Mouse (Mus musculus): ENCODE results near the gene Drd1. TPM values are rescaled to one million over a fixed set of nuclear protein-coding genes. Genes with fewer than 3 reads are reported as not detected.

Drd1 gene
- polyA plus RNA-seq, 1 experiment, result 4.8 TPM

Other genes with a start within 250 kb of the Drd1 start
- gene Sfxn1, start 16.2 kb upstream of the Drd1 start, polyA plus RNA-seq (2012; rRNA removed), result 44.2 and 48.8 TPM in 2 replicates
- 12.9 and 14.1 TPM in 2 replicates for gene Hrh2, start 136.4 kb upstream of the Drd1 start, polyA plus RNA-seq (2012; rRNA removed)

All from frontal cortex, adult 2 months (tissue).